Mouse (Mus musculus) brain, adult 2 months (tissue): ENCODE data around the gene Eif2ak4.

ENCODE experiments used
- DNase-seq: peaks from one replicate; pipeline ENCODE4 v3.0.0; 2011; ENCODE audit warnings: low read depth, low spot score

The Eif2ak4 gene

GRCm38 (mm10) chr2:118405568-118405967 is 17.1 kb downstream of the Eif2ak4 start:
- no peak for DNase-seq

GRCm38 (mm10) chr2:118406811-118407210 is 18.4 kb downstream of the Eif2ak4 start:
- no peak for DNase-seq

GRCm38 (mm10) chr2:118408336-118408895 is 20.0 kb downstream of the Eif2ak4 start:
- DNase-seq, result no peak

GRCm38 (mm10) chr2:118412821-118413220 is 24.4 kb downstream of the Eif2ak4 start:
- no peak for DNase-seq

GRCm38 (mm10) chr2:118415601-118416355 is 27.4 kb downstream of the Eif2ak4 start:
- no peak for DNase-seq

- DNase-seq, result no peak
These were observed 29.7 kb downstream of the Eif2ak4 start for GRCm38 (mm10) chr2:118418076-118418475.

GRCm38 (mm10) chr2:118421951-118422350 is 33.5 kb downstream of the Eif2ak4 start:
- DNase-seq, result no peak

- DNase-seq, result no peak
These were observed 34.0 kb downstream of the Eif2ak4 start for GRCm38 (mm10) chr2:118422385-118422784.

GRCm38 (mm10) chr2:118428296-118428695 is 39.9 kb downstream of the Eif2ak4 start:
- no peak for DNase-seq

- no peak for DNase-seq
These were observed 40.9 kb downstream of the Eif2ak4 start for GRCm38 (mm10) chr2:118429297-118429696.

GRCm38 (mm10) chr2:118430630-118431029 is 42.2 kb downstream of the Eif2ak4 start:
- DNase-seq, result no peak

- peak; percentile 55 for DNase-seq
These were observed 43.2 kb downstream of the Eif2ak4 start for GRCm38 (mm10) chr2:118431589-118431988.

GRCm38 (mm10) chr2:118442172-118442571 is 53.8 kb downstream of the Eif2ak4 start:
- no peak for DNase-seq

- DNase-seq, result peak; percentile 52
These were observed 54.3 kb downstream of the Eif2ak4 start for GRCm38 (mm10) chr2:118442723-118443122.

- DNase-seq, result peak; percentile 74
These were observed 57.6 kb downstream of the Eif2ak4 start for GRCm38 (mm10) chr2:118445696-118446674.

GRCm38 (mm10) chr2:118448181-118448580 is 59.8 kb downstream of the Eif2ak4 start:
- peak; percentile 91 for DNase-seq

- DNase-seq, result no peak
These were observed 62.6 kb downstream of the Eif2ak4 start for GRCm38 (mm10) chr2:118451056-118451455.

- no peak for DNase-seq
These were observed 68.6 kb downstream of the Eif2ak4 start for GRCm38 (mm10) chr2:118457029-118457428.

GRCm38 (mm10) chr2:118457463-118458261 is 69.2 kb downstream of the Eif2ak4 start:
- DNase-seq, result peak; percentile 91

- peak; percentile 59 for DNase-seq
These were observed 73.2 kb downstream of the Eif2ak4 start for GRCm38 (mm10) chr2:118461480-118462165.

GRCm38 (mm10) chr2:118463480-118463879 is 75.1 kb downstream of the Eif2ak4 start:
- DNase-seq, result peak; percentile 56
